Mouse (Mus musculus): ENCODE results near the gene Cyfip2.

DNA sequence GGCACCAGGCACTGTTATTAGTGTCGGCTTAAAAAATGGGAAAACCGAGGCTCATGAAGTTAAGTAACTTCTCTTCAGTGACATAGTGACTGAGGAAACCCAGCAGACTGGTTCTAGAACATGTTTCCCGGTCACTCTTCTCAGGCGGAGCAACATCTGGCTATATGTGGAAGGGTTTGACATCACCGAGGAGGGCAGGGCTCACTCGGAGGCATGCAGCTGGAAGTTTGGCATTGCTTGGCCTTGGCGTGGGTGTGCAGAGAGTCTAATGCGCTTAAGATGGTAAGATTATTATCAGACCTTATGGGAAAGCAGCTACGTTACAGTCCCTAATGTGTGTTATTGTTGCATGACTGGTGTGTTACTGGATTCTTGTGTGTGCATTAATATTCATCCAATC is 140.5 kb downstream of the Cyfip2 start:
- TF ChIP-seq CTCF (IDR thresholded peaks at IDR 0.05; ENCODE audit: borderline replicate concordance, control insufficient read depth, extremely low read depth, insufficient read depth, low read length, poor library complexity) (no peak), POLR2A (IDR thresholded peaks at IDR 0.05; ENCODE audit: control insufficient read depth, extremely low read depth, insufficient read depth, low read length, poor library complexity) (no peak)
